Mouse (Mus musculus): ENCODE measurements around the gene Dtnb.
"Not testable (repeated sequence)": the region's sequence is repeated elsewhere in the genome, so short reads cannot be mapped to it uniquely, and the experiment has no call there.

- not testable (repeated sequence) for TF ChIP-seq CTCF (IDR thresholded peaks at IDR 0.05; ENCODE audit: low read depth, low read length); GATA1 (IDR thresholded peaks at IDR 0.05; ENCODE audit: borderline replicate concordance, low read length)
Observed at GRCm38 (mm10) chr12:3690926-3691529, 118.8 kb downstream of the Dtnb start.
